Mouse (Mus musculus): Measurements from ENCODE around the gene Nptxr. TPM values are rescaled to one million over a fixed set of nuclear protein-coding genes. Genes with fewer than 3 reads are reported as not detected.

Gene Nptxr
- polyA plus RNA-seq, 1 experiment from 2014 or later = 13.1 TPM

DNA sequence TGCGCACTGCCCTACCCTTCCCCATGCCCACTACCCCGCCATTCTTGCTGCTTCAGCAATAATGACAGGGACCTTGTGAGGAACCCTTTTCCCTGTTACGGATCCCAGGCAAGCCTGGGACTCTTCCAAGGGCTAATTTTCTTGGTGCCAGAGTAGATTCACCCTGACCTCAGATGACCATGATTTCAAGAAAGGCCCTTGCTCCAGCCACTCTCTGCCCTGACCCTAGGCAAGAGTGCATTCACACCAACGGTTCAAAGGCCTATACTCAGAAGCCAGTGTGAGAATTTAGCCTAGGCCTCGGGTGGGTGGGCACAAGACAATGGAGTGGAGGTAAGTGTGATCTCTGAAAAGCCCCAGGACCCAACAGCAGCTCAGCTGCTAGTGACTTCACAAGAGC, 24.9 kb upstream of the Nptxr start:
- ATAC-seq (ENCODE audit: low FRiP score) = no peak
- H3K27ac ChIP-seq = no peak overlapping the region
- H3K36me3 ChIP-seq = peaks cover 36% of the 10 kb centered on the region
- 63% methylated on average over 5 of the region's 5 CpGs for WGBS
- no peak overlapping the region for H3K4me3 ChIP-seq
- H3K9me3 ChIP-seq (replicated peaks) = no peaks in the 10 kb centered on the region
- H3K4me2 ChIP-seq (replicated peaks) = 0 out of 2 replicates have a peak overlapping the region, but pooled peaks have one; percentile 33
- H3K9ac ChIP-seq = peak overlapping the region; percentile 36
- H3K4me1 ChIP-seq = peaks cover 78% of the 10 kb centered on the region
- no peaks in the 10 kb centered on the region for H3K27me3 ChIP-seq

DNA sequence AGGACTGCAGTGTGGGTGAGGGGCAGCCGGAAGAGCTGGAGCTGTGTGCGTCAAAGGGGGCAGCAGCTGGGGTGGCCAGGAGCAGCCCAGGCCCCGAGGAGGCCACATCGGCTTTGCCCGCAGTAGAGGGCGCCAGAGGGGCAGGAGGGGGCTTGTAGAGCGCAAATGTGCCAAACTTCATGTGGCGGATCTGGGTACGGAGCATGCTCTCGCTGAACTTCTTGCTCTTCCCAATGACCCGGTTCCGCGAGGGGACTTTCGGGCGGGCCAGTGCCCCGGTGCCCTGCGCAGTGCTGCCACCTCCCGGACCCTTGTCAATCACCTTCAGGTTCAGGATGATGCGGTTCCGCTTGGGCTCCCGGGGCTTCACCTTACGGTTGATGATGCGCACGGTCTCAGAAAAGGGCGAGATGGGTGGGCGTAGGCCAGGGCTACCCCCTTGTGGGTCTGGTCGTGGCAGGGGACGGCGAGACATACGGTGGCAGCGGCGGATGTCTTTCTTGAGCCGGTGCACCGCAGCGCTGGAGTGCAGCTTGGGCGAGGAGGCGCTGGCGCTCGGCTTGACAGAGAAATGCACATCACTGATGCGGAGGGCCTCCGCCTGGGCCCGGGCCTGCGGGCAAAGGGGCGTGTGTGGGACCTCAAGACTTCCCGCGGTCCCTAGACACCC, 23.9 kb upstream of the Nptxr start:
- Histone ChIP-seq H3K9ac (0 out of 2 replicates have a peak overlapping the region, but pooled peaks have one; percentile 18), H3K27me3 (no peaks in the 10 kb centered on the region), H3K27ac (no peak overlapping the region), H3K4me1 (peaks cover 79% of the 10 kb centered on the region), H3K36me3 (peaks cover 37% of the 10 kb centered on the region), H3K4me3 (no peak overlapping the region; the same call in 1 of the 2 replicates), H3K4me2 (replicated peaks) (peak overlapping the region; percentile 33), H3K9me3 (replicated peaks) (no peaks in the 10 kb centered on the region)
- WGBS = 45% methylated on average over 46 of the region's 46 CpGs
- no peak for ATAC-seq (ENCODE audit: low FRiP score)

DNA sequence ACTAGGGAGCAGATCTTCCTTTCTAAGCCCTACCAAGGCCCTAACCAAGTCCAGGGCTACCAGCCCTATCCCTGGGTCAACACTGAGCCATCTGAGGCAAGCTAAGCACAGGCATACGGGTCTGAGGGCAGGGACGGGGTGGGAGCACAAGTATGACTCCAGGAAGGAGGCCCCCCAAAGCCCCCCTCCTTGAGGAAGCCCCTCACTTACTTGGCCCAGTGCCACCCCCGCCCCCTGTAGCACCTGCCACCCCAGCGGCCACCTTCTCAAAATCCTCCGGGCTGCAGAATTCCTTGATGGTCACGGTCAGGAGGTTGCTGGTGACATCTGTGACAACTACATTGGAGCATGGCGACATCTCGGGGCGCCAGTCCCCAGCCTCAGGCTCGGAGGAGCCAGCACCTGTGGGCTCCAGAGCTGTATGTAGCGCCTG, 23.2 kb upstream of the Nptxr start:
- Histone ChIP-seq H3K9ac (peak overlapping the region; percentile 18; the same call in 1 of the 2 replicates), H3K4me3 (no peak overlapping the region), H3K27me3 (no peaks in the 10 kb centered on the region), H3K36me3 (peaks cover 44% of the 10 kb centered on the region), H3K27ac (no peak overlapping the region), H3K4me2 (replicated peaks) (0 out of 2 replicates have a peak overlapping the region, but pooled peaks have one; percentile 33), H3K4me1 (peaks cover 76% of the 10 kb centered on the region), H3K9me3 (replicated peaks) (no peaks in the 10 kb centered on the region)
- 0 out of 2 replicates have a peak, but pooled peaks have one; percentile 3 for ATAC-seq (ENCODE audit: low FRiP score)
- WGBS = 79% methylated on average over 11 of the region's 11 CpGs

DNA sequence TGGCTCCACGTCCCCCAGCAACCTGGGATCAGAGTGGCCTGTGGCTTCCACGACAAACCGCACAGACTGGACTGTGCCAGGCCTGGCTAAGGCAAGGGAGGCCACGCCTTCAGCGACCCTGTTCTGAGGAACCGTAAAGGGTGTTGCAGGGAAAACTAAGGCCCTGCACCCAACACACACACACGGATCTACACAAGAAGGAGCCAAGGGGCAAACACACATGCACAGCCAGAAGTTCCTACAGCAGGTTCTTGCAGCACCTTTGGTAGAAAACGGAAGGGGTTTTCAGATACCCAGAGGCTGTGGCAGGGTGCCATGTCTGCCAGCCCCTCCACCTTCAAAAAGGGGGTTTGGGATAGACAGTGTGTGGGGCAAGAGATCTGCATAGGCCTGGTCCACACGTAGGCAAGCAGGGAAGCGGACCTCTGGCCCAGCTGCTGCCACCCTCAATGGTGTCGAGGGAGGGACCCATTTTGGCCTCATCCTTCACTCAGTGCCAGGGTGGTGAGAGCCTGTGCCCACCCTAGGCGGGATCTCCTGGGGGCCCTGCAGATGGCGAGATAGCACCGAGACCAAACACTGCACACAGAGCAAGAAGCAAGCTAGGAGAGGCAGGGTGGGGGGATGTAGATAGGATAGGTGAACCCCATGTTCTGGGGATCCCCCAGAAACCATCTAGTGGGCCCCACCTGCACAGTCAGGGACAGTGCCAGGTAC, 22.7 kb upstream of the Nptxr start:
- Histone ChIP-seq H3K4me2 (replicated peaks) (no peak overlapping the region), H3K36me3 (peaks cover 49% of the 10 kb centered on the region), H3K27me3 (no peaks in the 10 kb centered on the region), H3K4me3 (no peak overlapping the region), H3K9me3 (replicated peaks) (no peaks in the 10 kb centered on the region), H3K27ac (no peak overlapping the region), H3K9ac (peak overlapping the region; percentile 18; the same call in 1 of the 2 replicates), H3K4me1 (peaks cover 75% of the 10 kb centered on the region)
- WGBS = 89% methylated on average over 14 of the region's 14 CpGs
- ATAC-seq (ENCODE audit: low FRiP score) = no peak

DNA sequence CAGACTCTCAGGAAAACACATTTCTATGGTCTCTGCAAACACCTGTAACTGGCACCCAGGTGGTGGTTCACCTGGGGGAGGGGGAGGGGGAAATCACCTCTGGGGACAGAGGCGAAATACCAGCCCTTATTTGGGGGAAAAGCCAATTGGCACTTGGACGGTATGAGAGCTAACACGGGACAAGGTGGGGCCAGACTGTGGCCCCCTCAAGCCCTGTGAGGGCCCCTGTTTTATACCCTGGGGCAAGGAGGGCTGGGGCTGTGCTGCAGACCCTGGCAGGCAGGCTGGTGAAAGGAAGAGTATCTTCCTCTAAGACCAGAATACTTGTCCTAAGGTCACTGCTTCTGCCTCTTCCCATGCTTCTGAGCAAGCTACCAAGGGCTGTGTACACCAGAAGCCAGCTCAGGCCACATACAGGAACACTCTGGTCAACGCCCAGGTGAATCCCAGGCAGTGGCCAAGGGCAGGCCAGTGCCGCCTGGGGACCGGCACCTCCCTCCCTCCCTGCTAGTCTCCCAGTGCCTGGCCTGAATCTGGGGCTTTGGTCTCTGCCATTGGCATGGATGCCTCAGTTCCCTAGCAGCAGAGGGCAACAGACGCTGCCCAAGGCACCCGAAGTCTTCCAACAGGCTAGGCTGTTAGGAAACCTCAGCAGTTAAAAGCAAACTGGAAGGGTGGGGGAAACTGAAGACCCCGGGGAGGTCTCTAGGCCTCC, 21.8 kb upstream of the Nptxr start:
- 89% methylated on average over 9 of the region's 9 CpGs for WGBS
- Histone ChIP-seq H3K9me3 (replicated peaks) (no peaks in the 10 kb centered on the region), H3K9ac (no peak overlapping the region), H3K4me1 (peaks cover 68% of the 10 kb centered on the region), H3K4me2 (replicated peaks) (no peak overlapping the region), H3K36me3 (peaks cover 44% of the 10 kb centered on the region), H3K27ac (no peak overlapping the region), H3K27me3 (no peaks in the 10 kb centered on the region), H3K4me3 (no peak overlapping the region)
- no peak for ATAC-seq (ENCODE audit: low FRiP score)

DNA sequence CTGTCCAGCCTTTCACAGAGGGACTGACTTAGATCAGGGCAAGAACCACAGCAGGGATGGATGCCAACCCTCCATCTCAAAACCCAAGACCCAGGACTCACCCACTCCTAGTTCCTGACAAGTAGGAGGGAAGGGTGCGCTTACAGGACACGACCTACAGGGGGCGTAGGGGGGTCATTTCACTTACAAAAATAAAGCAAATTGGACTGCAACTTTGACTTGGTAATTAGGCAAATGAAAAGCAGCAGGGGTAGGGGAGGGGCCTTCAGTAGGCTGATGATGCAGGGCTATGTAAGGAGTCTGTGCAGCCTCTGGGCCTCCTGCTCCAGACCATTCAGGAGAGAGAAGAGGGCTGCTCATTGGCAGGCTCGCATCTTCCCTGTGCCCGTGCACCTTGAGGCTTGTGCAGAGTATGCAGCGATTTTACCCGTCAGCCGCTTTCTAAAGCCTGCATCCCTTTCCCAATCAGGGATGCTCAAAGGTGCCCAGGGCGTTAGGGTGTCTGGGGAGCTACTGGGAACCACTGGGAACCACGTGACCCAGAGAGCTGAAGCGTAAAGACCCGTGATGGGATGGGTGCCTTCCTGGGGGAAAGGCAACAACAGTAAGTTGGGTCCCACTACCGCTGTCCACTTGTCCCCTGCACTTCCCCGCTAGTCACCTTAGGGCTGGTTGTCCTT, 20.7 kb upstream of the Nptxr start:
- 59% methylated on average over 14 of the region's 14 CpGs for WGBS
- no peak; the same call in 1 of the 2 replicates for ATAC-seq (ENCODE audit: low FRiP score)

DNA sequence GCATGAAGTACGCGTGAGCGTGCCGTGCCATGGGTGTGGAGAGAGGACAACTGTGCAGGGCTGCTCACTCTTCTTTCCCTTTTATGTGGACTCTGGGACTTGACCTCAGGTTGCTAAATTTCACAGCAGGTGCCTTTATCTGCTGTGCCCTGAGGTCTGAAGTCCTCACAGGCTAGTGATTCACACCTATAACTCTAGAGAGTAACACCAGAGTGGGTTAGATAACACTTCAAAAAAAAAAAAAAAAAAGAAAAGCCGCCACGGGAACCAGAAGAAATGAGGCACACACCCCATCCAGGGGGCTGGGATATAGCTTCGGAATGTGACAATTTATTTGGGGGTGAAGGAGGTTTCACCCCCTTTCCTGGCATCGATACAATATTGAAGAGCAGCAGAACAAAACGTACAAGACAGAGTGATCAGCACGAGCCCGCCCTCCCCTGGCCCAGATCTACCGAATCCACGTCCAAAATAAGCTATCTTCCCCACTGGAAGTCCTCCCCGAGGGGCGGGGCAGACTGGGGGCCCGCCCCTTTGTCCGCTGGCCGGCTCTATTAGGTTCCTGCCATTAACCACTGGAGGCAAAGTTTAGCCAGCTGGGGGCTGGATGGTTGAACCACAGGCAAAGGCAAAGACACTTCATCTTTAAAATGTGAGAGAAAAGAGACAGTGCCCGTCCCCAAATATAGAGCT, 19.2 kb upstream of the Nptxr start:
- peaks cover 40% of the 10 kb centered on the region for H3K36me3 ChIP-seq
- no peaks in the 10 kb centered on the region for H3K27me3 ChIP-seq
- H3K9me3 ChIP-seq (replicated peaks) = no peaks in the 10 kb centered on the region
- peaks cover 45% of the 10 kb centered on the region for H3K4me1 ChIP-seq
- H3K27ac ChIP-seq = no peak overlapping the region
- H3K4me3 ChIP-seq = no peak overlapping the region
- ATAC-seq (ENCODE audit: low FRiP score) = no peak
- WGBS = 72% methylated on average over 19 of the region's 19 CpGs
- H3K9ac ChIP-seq = no peak overlapping the region
- no peak overlapping the region for H3K4me2 ChIP-seq (replicated peaks)

More for the DNA sequence above, 20.7 kb upstream of the Nptxr start:
- Histone ChIP-seq H3K4me1 (peaks cover 60% of the 10 kb centered on the region), H3K9ac (no peak overlapping the region), H3K27me3 (no peaks in the 10 kb centered on the region), H3K4me3 (no peak overlapping the region), H3K36me3 (peaks cover 41% of the 10 kb centered on the region), H3K4me2 (replicated peaks) (no peak overlapping the region), H3K27ac (no peak overlapping the region), H3K9me3 (replicated peaks) (no peaks in the 10 kb centered on the region)

DNA sequence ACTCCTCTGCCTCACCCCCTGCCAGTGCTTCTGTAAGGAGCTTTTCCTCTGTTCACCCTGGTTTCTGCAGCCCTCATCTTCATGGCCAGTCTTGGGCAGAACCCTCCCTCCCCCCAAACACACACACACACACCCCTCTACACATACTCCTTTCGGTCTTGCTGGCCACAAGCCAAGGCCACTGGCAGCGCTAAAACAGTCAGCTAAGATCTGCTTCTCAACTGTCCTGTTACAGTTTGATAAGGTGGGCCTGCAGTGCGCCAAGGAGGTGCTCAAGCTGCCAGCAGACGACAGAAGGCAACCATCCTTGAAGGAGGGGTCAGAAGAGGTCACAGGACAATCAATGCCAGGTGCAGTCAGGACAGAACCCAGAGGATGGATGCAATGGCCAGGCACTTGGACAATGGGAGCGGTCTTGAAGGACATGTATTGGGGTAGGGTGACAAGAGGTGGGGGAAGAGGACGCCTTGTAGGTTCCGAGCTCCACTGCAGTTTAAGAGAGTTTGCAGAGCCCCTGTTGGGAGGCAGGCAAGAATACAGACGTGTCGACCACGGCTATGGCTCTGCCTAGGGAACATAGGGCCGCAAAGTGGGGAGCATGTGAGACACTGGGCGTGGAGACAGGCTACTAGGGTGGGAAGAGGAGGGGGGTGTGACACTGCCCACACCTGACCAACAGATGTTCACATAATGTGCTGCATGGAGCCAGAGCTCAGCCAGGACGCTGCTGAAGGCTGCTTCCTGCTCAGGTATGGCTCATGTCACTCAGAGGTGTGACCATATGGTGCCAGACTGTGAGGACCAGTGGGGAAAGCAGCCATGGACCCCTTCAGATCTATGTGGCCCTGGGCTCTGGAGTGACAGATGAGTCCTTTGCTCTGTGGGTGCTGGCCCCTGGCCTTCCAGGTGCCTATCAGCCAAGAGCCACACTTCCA, 18.0 kb upstream of the Nptxr start:
- H3K4me1 ChIP-seq = peaks cover 33% of the 10 kb centered on the region
- H3K4me2 ChIP-seq (replicated peaks) = no peak overlapping the region
- no peaks in the 10 kb centered on the region for H3K27me3 ChIP-seq
- 66% methylated on average over 13 of the region's 13 CpGs for WGBS
- no peak for ATAC-seq (ENCODE audit: low FRiP score)
- peaks cover 27% of the 10 kb centered on the region for H3K36me3 ChIP-seq
- H3K9ac ChIP-seq = no peak overlapping the region
- no peak overlapping the region for H3K4me3 ChIP-seq
- H3K27ac ChIP-seq = peak overlapping the region; percentile 30; the same call in 1 of the 2 replicates
- H3K9me3 ChIP-seq (replicated peaks) = no peaks in the 10 kb centered on the region

DNA sequence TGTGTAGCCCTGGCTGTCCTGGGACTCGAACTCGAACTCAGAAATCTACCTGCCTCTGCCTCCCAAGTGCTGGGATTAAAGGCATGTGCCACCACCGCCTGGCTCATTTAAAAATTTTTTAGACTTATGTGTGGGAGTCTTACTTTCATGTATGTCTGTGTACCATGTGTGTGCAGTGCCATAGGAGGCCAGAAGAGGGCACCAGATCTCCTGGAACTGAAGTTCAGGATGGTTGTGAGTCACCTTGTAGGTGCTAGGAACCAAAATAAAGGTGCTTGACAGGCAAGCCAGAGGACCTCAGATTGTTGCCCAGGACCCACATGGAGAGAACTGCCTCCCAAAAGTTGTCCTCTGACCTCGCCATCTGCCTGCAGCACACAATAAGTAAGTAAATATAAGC, 13.8 kb upstream of the Nptxr start:
- no peak for ATAC-seq (ENCODE audit: low FRiP score)
- Histone ChIP-seq H3K4me3 (no peak overlapping the region), H3K9ac (no peak overlapping the region), H3K27ac (no peak overlapping the region), H3K27me3 (no peaks in the 10 kb centered on the region), H3K36me3 (peaks cover 10% of the 10 kb centered on the region), H3K9me3 (replicated peaks) (no peaks in the 10 kb centered on the region), H3K4me1 (peaks cover 6% of the 10 kb centered on the region; the same call in 1 of the 2 replicates), H3K4me2 (replicated peaks) (no peak overlapping the region)
- 82% methylated on average over 4 of the region's 4 CpGs for WGBS

DNA sequence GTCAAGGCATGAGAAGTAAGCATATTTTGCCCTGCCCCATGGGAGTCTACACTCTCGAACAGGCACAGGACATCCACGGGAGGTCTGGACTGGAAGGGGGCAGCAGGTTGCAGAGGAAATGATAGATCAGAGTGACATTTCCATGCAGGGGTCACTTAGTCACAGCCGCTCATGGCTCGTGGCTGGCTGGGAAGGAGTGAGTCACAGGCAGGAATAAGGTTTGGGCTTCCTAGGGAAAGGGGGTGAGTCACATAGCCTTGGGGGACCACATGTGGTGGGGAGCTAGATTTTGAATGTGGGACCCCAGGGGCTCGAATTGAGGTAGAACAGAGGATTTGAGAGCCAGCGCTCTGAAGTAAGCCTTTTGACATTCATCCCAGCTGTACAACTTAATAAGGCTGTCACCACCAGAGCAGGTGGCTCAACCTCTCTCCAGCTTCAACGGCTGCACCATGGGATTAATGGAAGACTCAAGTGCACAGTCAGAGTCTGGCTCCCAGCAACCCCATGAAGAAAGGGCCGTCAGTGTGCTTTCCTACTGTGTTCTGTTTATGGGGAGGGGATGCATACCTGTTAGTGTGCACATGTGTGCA, 9.2 kb upstream of the Nptxr start:
- no peak for ATAC-seq (ENCODE audit: low FRiP score)
- Histone ChIP-seq H3K9ac (no peak overlapping the region), H3K27me3 (0 out of 2 replicates have a peak, but pooled peaks cover 4% of the 10 kb centered on the region), H3K27ac (no peak overlapping the region), H3K9me3 (replicated peaks) (no peaks in the 10 kb centered on the region), H3K36me3 (no peaks in the 10 kb centered on the region), H3K4me2 (replicated peaks) (no peak overlapping the region), H3K4me1 (no peaks in the 10 kb centered on the region), H3K4me3 (no peak overlapping the region)
- 44% methylated on average over 8 of the region's 8 CpGs for WGBS

Measured in hindbrain, embryonic 12.5 days (tissue).